Mouse (Mus musculus): ENCODE measurements around the gene Zc3h12d. TPM values are rescaled to one million over a fixed set of nuclear protein-coding genes. Genes with fewer than 3 reads are reported as not detected.

Zc3h12d gene
- polyA plus RNA-seq, 1 experiment from 2014 or later, result 0.05 TPM

DNA sequence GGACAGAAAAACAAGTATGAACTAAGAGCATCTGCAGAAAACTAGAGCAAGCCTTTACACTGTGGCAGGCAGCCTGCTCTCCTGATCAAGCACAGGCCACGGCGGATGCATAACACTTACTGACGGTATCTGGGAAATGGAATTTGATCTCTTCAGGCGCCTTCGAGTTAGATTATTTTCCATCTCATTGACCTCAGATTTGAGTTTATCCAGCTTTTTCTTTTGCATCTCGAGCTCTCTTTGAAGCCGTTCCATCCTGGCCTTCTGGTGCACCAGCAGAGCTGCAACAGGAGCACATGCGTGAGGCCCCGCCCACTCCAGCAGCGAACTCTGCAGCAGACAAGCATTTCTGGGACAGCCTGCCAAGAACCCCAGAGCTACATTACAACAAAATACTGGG lies 79.0 kb downstream of the Zc3h12d start:
- WGBS, result 86% methylated on average over 10 of the region's 10 CpGs
- DNase-seq (ENCODE audit: low spot score) (no peak), ATAC-seq (ENCODE audit: low FRiP score) (no peak)
- Histone ChIP-seq H3K4me1 (replicated peaks; ENCODE audit: control insufficient read depth, insufficient read depth, low read length) (no peaks in the 10 kb centered on the region; the same call in 1 of the 2 replicates), H3K27ac (ENCODE audit: low read depth, low read length) (no peak overlapping the region), H3K4me2 (replicated peaks; ENCODE audit: low read depth, low read length) (no peak overlapping the region), H3K36me3 (ENCODE audit: control insufficient read depth, insufficient read depth, low read length) (0 out of 2 replicates have a peak, but pooled peaks cover 2% of the 10 kb centered on the region), H3K4me3 (ENCODE audit: low read depth, low read length) (no peak overlapping the region), H3K9me3 (ENCODE audit: control insufficient read depth, low read length) (no peaks in the 10 kb centered on the region), H3K27me3 (ENCODE audit: control insufficient read depth, insufficient read depth, low read length) (no peaks in the 10 kb centered on the region), H3K9ac (ENCODE audit: low read depth, low read length) (no peak overlapping the region)

Other genes with a start within 250 kb of the Zc3h12d start
- 9.3 and 9.4 TPM in 2 replicates for gene Lrp11, start 242.7 kb upstream of the Zc3h12d start, polyA plus RNA-seq (2014; fragmentation: Nextera tagmentation; extraction: Ambion mirVana)
- 62.3 and 68.1 TPM in 2 replicates for gene Nup43, start 165.0 kb upstream of the Zc3h12d start, polyA plus RNA-seq (2014; fragmentation: Nextera tagmentation; extraction: Ambion mirVana)
- gene Pcmt1, start 151.3 kb upstream of the Zc3h12d start, polyA plus RNA-seq (2014; fragmentation: Nextera tagmentation; extraction: Ambion mirVana), result 145 and 146 TPM in 2 replicates
- 15.5 and 16.1 TPM in 2 replicates for gene Lats1, start 151.3 kb upstream of the Zc3h12d start, polyA plus RNA-seq (2014; fragmentation: Nextera tagmentation; extraction: Ambion mirVana)
- gene Katna1, start 106.5 kb upstream of the Zc3h12d start, polyA plus RNA-seq (2014; fragmentation: Nextera tagmentation; extraction: Ambion mirVana), result 66.5 and 68.7 TPM in 2 replicates
- gene Ginm1, start 39.6 kb upstream of the Zc3h12d start, polyA plus RNA-seq (2014; fragmentation: Nextera tagmentation; extraction: Ambion mirVana), result 53.1 and 57.1 TPM in 2 replicates
- 47.1 and 51.0 TPM in 2 replicates for gene Ppil4, start 39.6 kb upstream of the Zc3h12d start, polyA plus RNA-seq (2014; fragmentation: Nextera tagmentation; extraction: Ambion mirVana)
- 25.9 and 29.6 TPM in 2 replicates for gene Tab2, start 123.8 kb downstream of the Zc3h12d start, polyA plus RNA-seq (2014; fragmentation: Nextera tagmentation; extraction: Ambion mirVana)

All from hindbrain, embryonic 11.5 days (tissue).